Mouse (Mus musculus) intestine, postnatal 0 days (tissue): ENCODE results near the gene Tmem222. TPM values are rescaled to one million over a fixed set of nuclear protein-coding genes. Genes with fewer than 3 reads are reported as not detected.
A peak's percentile ranks its signal among the peaks of the same experiment; 100 is the strongest.

ENCODE experiments used
- ATAC-seq: fragments of 200-750 bp; cut with Nextera tagmentation; 2 replicates; pipeline ENCODE4 v1.8.0; 2017; ENCODE audit warnings: mild to moderate bottlenecking, moderate TSS enrichment, moderate library complexity
- H3K27ac ChIP-seq: fragments of 300-500 bp; sonication (generic); 2 replicates; pipeline ENCODE4 v1.5.1; 2014; ENCODE audit warnings: mild to moderate bottlenecking, low read depth, low read length, moderate library complexity
- H3K27me3 ChIP-seq: fragments of 300-500 bp; sonication (generic); replicated peaks from 2 replicates; pipeline ENCODE4 v1.6.1; 2014; ENCODE audit warnings: low read length, mixed read lengths; ENCODE audit not compliant: control insufficient read depth, insufficient read depth
- H3K36me3 ChIP-seq: fragments of 300-500 bp; sonication (generic); 2 replicates; pipeline ENCODE4 v1.6.1; 2014; ENCODE audit warnings: mild to moderate bottlenecking, moderate library complexity; ENCODE audit not compliant: control insufficient read depth, insufficient read depth
- H3K4me1 ChIP-seq: fragments of 300-500 bp; sonication (generic); replicated peaks from 2 replicates; pipeline ENCODE4 v1.6.1; 2014; ENCODE audit warnings: antibody characterized with exemption, low read length, mixed read lengths; ENCODE audit not compliant: control insufficient read depth, insufficient read depth
- H3K4me2 ChIP-seq: fragments of 300-500 bp; sonication (generic); replicated peaks from 2 replicates; pipeline ENCODE4 v1.6.1; 2014; ENCODE audit warnings: low read depth, mild to moderate bottlenecking, moderate library complexity
- H3K4me3 ChIP-seq: fragments of 300-500 bp; sonication (generic); 2 replicates; pipeline ENCODE4 v1.5.1; 2014; ENCODE audit warnings: low read depth, low read length
- H3K9ac ChIP-seq: fragments of 300-500 bp; sonication (generic); 2 replicates; pipeline ENCODE4 v1.6.1; 2014; ENCODE audit warnings: mild to moderate bottlenecking, low read depth, low read length
- H3K9me3 ChIP-seq: fragments of 300-500 bp; sonication (generic); 2 replicates; pipeline ENCODE4 v1.6.1; 2016; ENCODE audit warnings: mixed run types; ENCODE audit not compliant: control insufficient read depth
- CTCF ChIP-seq: sonication (generic); IDR thresholded peaks from 2 replicates; pipeline ENCODE4 v1.5.1; 2016; ENCODE audit warnings: low read depth, mild to moderate bottlenecking, control low read depth, antibody characterized with exemption, moderate library complexity
- WGBS: fragments of 180-500 bp; shearing (Covaris S2); extraction: QIAGEN DNeasy Blood & Tissue Kit; methylation state at CpG from one replicate; pipeline ENCODE4 v1.1.7; 2014; 5-methylcytosine and 5-hydroxymethylcytosine counted together
- polyA plus RNA-seq: library from polyadenylated mRNA; unstranded; fragments of >200 nt; fragmentation: Nextera tagmentation; extraction: Ambion mirVana; gene quantifications from 2 replicates; pipeline ENCODE4 v1.2.1, GENCODE M21; 2015

Gene Tmem222
- polyA plus RNA-seq, 1 experiment from 2014 or later, result 52.8 TPM

DNA sequence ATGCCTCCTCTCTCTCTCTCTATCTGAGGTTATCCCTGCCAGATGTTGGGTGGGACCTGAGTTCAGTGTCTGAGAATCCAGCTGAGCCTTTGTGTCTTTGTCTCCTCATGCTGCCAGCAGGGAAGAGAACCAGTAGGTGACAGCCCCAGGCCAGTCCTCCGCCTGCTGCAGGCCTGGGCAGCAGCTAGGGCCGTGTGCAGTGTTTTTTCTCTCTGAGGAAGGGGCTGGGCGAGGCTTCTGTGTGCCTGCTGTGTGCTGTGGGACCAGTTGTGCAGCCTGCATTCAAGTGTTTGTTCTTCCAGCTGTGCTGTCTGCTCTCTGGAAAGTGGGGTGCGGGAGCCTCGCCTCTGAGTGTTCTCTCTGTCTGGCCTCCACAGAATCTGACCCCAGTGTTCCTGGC, 53.7 kb downstream of the Tmem222 start:
- ATAC-seq, result no peak
- no peak overlapping the region for H3K27ac ChIP-seq
- no peaks in the 10 kb centered on the region for H3K36me3 ChIP-seq
- WGBS, result 48% methylated on average over 5 of the region's 5 CpGs
- no peak for TF ChIP-seq CTCF
- H3K9ac ChIP-seq, result no peak overlapping the region
- H3K4me1 ChIP-seq, result no peaks in the 10 kb centered on the region
- H3K27me3 ChIP-seq, result peaks cover 4% of the 10 kb centered on the region; the same call in 1 of the 2 replicates
- H3K4me2 ChIP-seq, result no peak overlapping the region
- H3K9me3 ChIP-seq, result no peaks in the 10 kb centered on the region
- no peak overlapping the region for H3K4me3 ChIP-seq

DNA sequence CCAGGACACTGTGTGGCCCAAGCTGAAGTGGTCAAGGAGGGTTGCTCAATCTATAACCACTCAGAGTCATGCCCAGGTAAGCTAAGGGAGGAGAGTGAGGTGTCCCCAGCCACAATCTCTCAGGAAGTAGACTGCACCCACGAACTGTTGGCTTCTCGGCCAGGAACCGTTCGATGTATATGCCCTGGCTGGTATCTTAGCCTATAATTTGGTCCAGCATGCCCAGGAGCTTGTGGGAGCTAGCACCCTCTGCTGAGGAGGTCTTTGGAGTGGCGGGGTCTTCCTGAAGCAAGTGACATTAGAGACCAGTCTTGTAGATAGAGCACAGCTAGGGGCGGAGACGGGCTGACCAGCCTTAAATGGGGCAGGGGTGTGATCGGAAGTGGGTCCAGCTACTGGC, 55.9 kb downstream of the Tmem222 start:
- TF ChIP-seq CTCF, result no peak
- Histone ChIP-seq H3K27me3 (peaks cover 4% of the 10 kb centered on the region; the same call in 1 of the 2 replicates), H3K4me3 (no peak overlapping the region), H3K27ac (no peak overlapping the region), H3K36me3 (no peaks in the 10 kb centered on the region), H3K9me3 (no peaks in the 10 kb centered on the region), H3K4me2 (no peak overlapping the region), H3K9ac (no peak overlapping the region), H3K4me1 (no peaks in the 10 kb centered on the region)
- ATAC-seq, result no peak
- 84% methylated on average over 8 of the region's 8 CpGs for whole genome bisulfite sequencing

DNA sequence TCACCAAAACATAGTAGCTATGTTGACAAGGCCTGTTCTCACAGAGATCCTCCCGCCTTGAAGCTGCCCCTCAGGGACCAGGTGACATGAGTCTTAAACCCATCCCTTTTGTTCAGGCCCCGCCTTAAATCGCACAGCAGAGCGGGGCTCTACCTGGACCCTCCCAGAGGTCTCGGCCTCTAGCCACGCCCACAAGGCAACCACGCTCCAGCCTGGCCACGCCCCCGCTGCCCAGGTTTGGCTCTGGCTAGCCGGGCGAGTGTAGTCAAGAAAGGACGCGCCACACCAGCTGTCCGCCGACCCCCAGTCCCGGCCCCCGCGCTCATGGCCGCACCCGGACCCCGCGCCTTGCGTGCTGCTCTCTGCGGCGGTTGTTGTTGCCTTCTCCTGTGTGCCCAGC, 56.9 kb downstream of the Tmem222 start:
- H3K9ac ChIP-seq, result no peak overlapping the region
- H3K4me2 ChIP-seq, result peak overlapping the region; percentile 72
- H3K27me3 ChIP-seq, result peaks cover 4% of the 10 kb centered on the region; the same call in 1 of the 2 replicates
- no peaks in the 10 kb centered on the region for H3K9me3 ChIP-seq
- WGBS, result 2% methylated on average over 25 of the region's 25 CpGs
- H3K27ac ChIP-seq, result no peak overlapping the region
- ATAC-seq, result peak; percentile 40; the same call in 1 of the 2 replicates
- no peak for TF ChIP-seq CTCF
- H3K4me1 ChIP-seq, result no peaks in the 10 kb centered on the region
- peak overlapping the region; percentile 25 for H3K4me3 ChIP-seq
- no peaks in the 10 kb centered on the region for H3K36me3 ChIP-seq

DNA sequence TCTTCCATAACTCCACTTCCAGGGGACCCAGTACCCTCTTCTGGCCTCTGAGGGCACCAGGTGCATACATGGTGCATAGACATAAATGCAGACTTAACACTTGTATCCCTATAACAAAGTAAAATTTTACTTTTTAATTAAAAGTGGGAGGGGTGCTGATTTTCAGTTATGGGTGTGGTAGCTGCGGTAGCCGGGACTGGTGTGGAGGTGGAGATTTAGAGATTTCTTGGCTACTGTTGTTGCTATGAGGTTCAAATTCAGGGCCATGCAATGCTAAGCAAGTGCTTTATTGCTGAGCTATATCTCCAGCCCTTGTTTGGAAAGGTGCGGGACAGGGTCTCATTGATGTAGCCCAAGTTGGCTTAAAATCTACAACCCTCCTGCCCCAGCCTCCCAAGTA, 58.8 kb downstream of the Tmem222 start:
- WGBS, result 81% methylated on average over 3 of the region's 3 CpGs
- H3K9me3 ChIP-seq, result no peaks in the 10 kb centered on the region
- H3K4me2 ChIP-seq, result no peak overlapping the region
- H3K4me3 ChIP-seq, result no peak overlapping the region
- H3K9ac ChIP-seq, result no peak overlapping the region
- no peak overlapping the region for H3K27ac ChIP-seq
- no peak for TF ChIP-seq CTCF
- H3K27me3 ChIP-seq, result peaks cover 7% of the 10 kb centered on the region; the same call in 1 of the 2 replicates
- no peak for ATAC-seq
- H3K36me3 ChIP-seq, result no peaks in the 10 kb centered on the region
- no peaks in the 10 kb centered on the region for H3K4me1 ChIP-seq

DNA sequence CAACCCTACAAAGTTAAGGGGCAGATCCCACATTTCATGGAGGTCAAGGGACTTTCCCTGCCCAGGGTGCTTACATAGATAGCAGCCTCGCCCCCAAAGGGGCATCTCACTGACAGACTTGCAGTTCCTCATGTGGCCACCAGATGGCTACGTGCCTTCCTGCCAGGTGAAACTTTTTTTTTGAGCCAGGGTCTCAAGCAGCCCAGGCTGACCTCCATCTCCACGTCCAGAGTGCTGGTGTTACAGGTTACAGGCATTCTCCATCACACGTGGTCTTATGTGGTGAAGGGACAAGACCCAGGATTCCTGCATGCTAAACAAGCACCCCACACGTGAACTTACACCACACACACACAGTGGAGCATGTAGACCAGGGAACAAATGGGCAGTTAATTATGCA, 60.0 kb downstream of the Tmem222 start:
- Histone ChIP-seq H3K9ac (no peak overlapping the region), H3K9me3 (no peaks in the 10 kb centered on the region), H3K27ac (no peak overlapping the region), H3K36me3 (no peaks in the 10 kb centered on the region), H3K27me3 (peaks cover 17% of the 10 kb centered on the region), H3K4me3 (no peak overlapping the region), H3K4me1 (peaks cover 4% of the 10 kb centered on the region), H3K4me2 (no peak overlapping the region)
- ATAC-seq, result no peak
- TF ChIP-seq CTCF, result peak; percentile 95
- WGBS, result 3% methylated on average over 5 of the region's 5 CpGs

Other genes starting within 250 kb of the Tmem222 start
- gene Wasf2, start 147.3 kb downstream of the Tmem222 start, polyA plus RNA-seq, result 64.6 and 68.4 TPM in 2 replicates
- 0.58 and 0.94 TPM in 2 replicates for gene Cd164l2, start 65.7 kb downstream of the Tmem222 start, polyA plus RNA-seq
- gene Gpr3, start 65.3 kb downstream of the Tmem222 start, polyA plus RNA-seq, result 0.05 TPM in 1 of 2 replicates, not detected in the other
- gene Map3k6, start 37.0 kb downstream of the Tmem222 start, polyA plus RNA-seq, result 1.8 TPM in 2 replicates
- gene Sytl1, start 14.7 kb downstream of the Tmem222 start, polyA plus RNA-seq, result 1.6 and 1.8 TPM in 2 replicates
- 7.2 and 8.2 TPM in 2 replicates for gene Wdtc1, start 75.7 kb upstream of the Tmem222 start, polyA plus RNA-seq
- gene Slc9a1, start 91.9 kb upstream of the Tmem222 start, polyA plus RNA-seq, result 5.7 and 6.1 TPM in 2 replicates
- 1.3 and 1.8 TPM in 2 replicates for gene Tent5b, start 202.3 kb upstream of the Tmem222 start, polyA plus RNA-seq
- gene Trnp1, start 220.8 kb upstream of the Tmem222 start, polyA plus RNA-seq, result 2.5 and 2.9 TPM in 2 replicates
- 50.6 and 53.2 TPM in 2 replicates for gene Kdf1, start 241.2 kb upstream of the Tmem222 start, polyA plus RNA-seq